Mouse (Mus musculus) heart, embryonic 12.5 days (tissue): ENCODE measurements around the gene Spsb2. TPM values are rescaled to one million over a fixed set of nuclear protein-coding genes. Genes with fewer than 3 reads are reported as not detected.
"Not testable (repeated sequence)": the region's sequence is repeated elsewhere in the genome, so short reads cannot be mapped to it uniquely, and the experiment has no call there.

Experiments used
- ATAC-seq: fragments of 200-750 bp; cut with Nextera tagmentation; 2 replicates; pipeline ENCODE4 v1.8.0; 2017; ENCODE audit warnings: moderate TSS enrichment, moderate library complexity; ENCODE audit not compliant: insufficient number of reproducible peaks, low FRiP score
- H3K27ac ChIP-seq: fragments of 300-500 bp; sonication (generic); 2 replicates; pipeline ENCODE4 v1.5.1; 2016; ENCODE audit warnings: mild to moderate bottlenecking, moderate library complexity; ENCODE audit not compliant: poor library complexity, severe bottlenecking
- H3K27me3 ChIP-seq: fragments of 300-500 bp; sonication (generic); replicated peaks from 2 replicates; pipeline ENCODE4 v1.6.1; 2016; ENCODE audit warnings: mild to moderate bottlenecking, moderate library complexity
- H3K36me3 ChIP-seq: fragments of 300-500 bp; sonication (generic); 2 replicates; pipeline ENCODE4 v1.6.1; 2016; ENCODE audit warnings: mild to moderate bottlenecking, moderate library complexity
- H3K4me1 ChIP-seq: fragments of 300-500 bp; sonication (generic); replicated peaks from 2 replicates; pipeline ENCODE4 v1.6.1; 2016; ENCODE audit warnings: mild to moderate bottlenecking
- H3K4me2 ChIP-seq: fragments of 300-500 bp; sonication (generic); 2 replicates; pipeline ENCODE4 v1.6.1; 2016; ENCODE audit warnings: mild to moderate bottlenecking, moderate library complexity
- H3K4me3 ChIP-seq: fragments of 300-500 bp; sonication (generic); 2 replicates; pipeline ENCODE4 v1.5.1; 2016; ENCODE audit warnings: mild to moderate bottlenecking
- H3K9ac ChIP-seq: fragments of 300-500 bp; sonication (generic); 2 replicates; pipeline ENCODE4 v1.6.1; 2016; ENCODE audit warnings: mild to moderate bottlenecking, moderate library complexity
- H3K9me3 ChIP-seq: fragments of 300-500 bp; sonication (generic); replicated peaks from 2 replicates; pipeline ENCODE4 v1.6.1; 2016; ENCODE audit warnings: mild to moderate bottlenecking, moderate library complexity
- WGBS: fragments of 180-500 bp; shearing (Covaris S2); methylation state at CpG from one replicate; pipeline ENCODE4 v1.1.7; 2016; 5-methylcytosine and 5-hydroxymethylcytosine counted together
- polyA plus RNA-seq: library from polyadenylated mRNA; unstranded; fragments of >200 nt; fragmentation: Nextera tagmentation; extraction: Ambion mirVana; gene quantifications from 2 replicates; pipeline ENCODE4 v1.2.1, GENCODE M21; 2016

Gene Spsb2
- polyA plus RNA-seq, 1 experiment from 2014 or later = 8.7 TPM

DNA sequence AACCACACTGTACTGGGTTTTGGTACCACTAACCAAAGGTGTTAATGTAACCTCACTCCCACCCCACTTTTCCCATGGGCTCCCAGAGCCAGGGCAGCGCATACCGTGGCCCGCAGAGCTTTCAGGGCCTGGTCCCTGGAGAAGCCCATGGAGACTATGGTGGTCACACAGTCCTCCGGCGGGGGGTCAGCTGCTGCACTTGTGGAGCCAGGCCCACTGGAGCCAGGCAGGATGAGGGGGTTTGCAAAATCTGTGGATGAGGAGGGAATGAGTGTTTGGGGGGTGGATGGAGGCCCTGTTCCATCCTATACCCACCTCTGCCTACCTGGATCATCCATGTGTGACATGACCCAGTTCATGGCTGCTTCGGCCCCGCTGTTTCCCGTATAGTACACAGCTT, 9.1 kb downstream of the Spsb2 start:
- Histone ChIP-seq H3K4me3 (no peak overlapping the region), H3K36me3 (peaks cover 79% of the 10 kb centered on the region), H3K9me3 (no peaks in the 10 kb centered on the region), H3K27ac (no peak overlapping the region), H3K9ac (no peak overlapping the region), H3K27me3 (no peaks in the 10 kb centered on the region), H3K4me1 (peaks cover 18% of the 10 kb centered on the region), H3K4me2 (no peak overlapping the region)
- 95% methylated on average over 8 of the region's 8 CpGs for WGBS
- no peak for ATAC-seq

DNA sequence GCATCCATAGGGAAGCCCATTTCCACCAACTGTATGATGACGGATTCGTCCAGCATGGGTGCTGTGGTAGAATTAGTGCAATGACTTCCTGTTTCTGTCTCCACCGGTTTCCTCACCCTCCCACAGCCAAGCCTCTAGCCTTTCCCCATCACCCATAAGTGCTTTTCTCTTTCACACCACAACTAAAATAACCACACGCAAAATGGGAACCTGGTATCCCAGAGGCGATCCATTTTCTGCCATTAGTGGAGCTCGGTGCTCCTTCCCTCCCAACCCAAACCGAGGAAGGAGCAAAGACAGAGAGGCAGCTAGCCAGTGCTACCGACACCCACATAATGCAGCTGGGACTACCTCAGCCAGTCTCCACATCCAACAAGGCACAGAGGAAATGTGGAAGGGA, 9.5 kb downstream of the Spsb2 start:
- Histone ChIP-seq H3K36me3 (peaks cover 81% of the 10 kb centered on the region), H3K4me2 (no peak overlapping the region), H3K9ac (no peak overlapping the region), H3K4me1 (peaks cover 14% of the 10 kb centered on the region), H3K9me3 (no peaks in the 10 kb centered on the region), H3K4me3 (no peak overlapping the region), H3K27me3 (no peaks in the 10 kb centered on the region), H3K27ac (no peak overlapping the region)
- no peak for ATAC-seq
- 85% methylated on average over 8 of the region's 8 CpGs for WGBS

DNA sequence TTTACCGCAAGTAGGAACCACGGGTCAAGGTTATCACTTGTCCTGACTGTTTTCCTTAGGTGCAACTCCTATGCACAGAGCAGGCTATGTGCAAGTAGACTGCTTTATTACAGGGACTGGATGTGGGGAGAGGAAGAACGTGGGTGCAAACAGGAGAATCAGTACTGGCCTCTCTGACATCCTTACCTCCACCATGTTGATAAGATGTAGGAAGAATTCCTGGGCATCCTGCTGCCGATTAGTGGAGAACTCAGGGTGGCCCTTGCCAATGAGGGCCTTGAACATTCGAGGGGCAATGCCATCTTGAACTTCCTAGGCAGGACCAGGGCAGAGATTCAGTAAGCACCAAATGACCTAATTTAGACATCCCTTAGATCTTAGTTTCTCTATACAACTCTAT, 12.4 kb downstream of the Spsb2 start:
- H3K4me2 ChIP-seq = no peak overlapping the region
- no peak for ATAC-seq
- WGBS = 86% methylated on average over 5 of the region's 5 CpGs

DNA sequence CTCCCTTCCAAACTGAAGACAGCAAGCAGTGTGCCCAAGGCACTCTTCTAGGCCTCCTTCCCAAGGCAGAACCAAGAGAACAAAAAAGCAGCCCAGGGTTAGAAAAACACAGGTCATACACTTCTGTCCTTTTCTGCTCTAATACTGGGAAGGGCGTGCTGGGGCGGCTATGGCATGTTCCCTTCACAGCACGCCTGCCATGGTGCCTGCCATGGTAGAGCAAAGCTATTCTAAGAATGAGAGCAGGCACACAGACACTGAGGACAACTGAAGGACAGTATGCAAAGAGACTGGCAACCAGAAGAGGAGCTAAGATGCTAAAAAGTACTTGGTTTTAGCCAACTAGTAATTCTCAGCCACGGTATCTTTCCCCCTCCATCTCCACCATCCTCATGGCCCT, 13.6 kb downstream of the Spsb2 start:
- 83% methylated on average over 4 of the region's 4 CpGs for WGBS
- H3K27ac ChIP-seq = no peak overlapping the region

More for the DNA sequence above, 12.4 kb downstream of the Spsb2 start:
- H3K36me3 ChIP-seq = peaks cover 100% of the 10 kb centered on the region
- H3K4me1 ChIP-seq = no peaks in the 10 kb centered on the region
- H3K9me3 ChIP-seq = no peaks in the 10 kb centered on the region
- H3K9ac ChIP-seq = no peak overlapping the region
- no peak overlapping the region for H3K4me3 ChIP-seq
- no peaks in the 10 kb centered on the region for H3K27me3 ChIP-seq
- H3K27ac ChIP-seq = no peak overlapping the region

DNA sequence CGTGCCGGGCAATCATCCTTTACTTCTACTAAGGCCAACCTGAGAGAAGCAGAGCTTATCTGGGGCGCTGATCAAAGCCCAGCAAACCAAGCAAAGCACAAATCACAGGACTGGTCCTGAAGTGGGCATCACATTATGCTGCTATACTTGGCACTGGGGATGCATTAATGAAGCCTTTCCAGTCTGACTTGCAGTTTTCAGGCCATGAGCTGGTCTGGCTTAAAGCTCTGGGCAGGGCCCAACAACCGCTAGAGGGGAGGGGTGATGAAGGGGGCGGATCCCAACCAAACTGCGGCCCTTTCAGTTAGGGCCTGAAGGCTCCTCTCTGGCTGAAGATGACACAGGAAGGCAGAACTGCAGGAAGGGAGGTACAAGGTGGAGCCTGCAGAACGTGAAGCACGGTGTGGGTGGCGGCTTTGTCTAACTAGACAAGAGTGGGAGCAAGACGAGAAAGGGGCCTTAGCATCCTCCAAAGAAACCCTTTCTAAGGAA, 19.7 kb downstream of the Spsb2 start:
- Histone ChIP-seq H3K36me3 (peaks cover 48% of the 10 kb centered on the region), H3K27me3 (no peaks in the 10 kb centered on the region)
- WGBS = 26% methylated on average over 10 of the region's 10 CpGs

More for the DNA sequence above, 13.6 kb downstream of the Spsb2 start:
- Histone ChIP-seq H3K9me3 (no peaks in the 10 kb centered on the region), H3K4me2 (no peak overlapping the region), H3K4me3 (no peak overlapping the region), H3K27me3 (no peaks in the 10 kb centered on the region), H3K4me1 (no peaks in the 10 kb centered on the region), H3K9ac (no peak overlapping the region), H3K36me3 (peaks cover 93% of the 10 kb centered on the region)
- ATAC-seq = no peak

DNA sequence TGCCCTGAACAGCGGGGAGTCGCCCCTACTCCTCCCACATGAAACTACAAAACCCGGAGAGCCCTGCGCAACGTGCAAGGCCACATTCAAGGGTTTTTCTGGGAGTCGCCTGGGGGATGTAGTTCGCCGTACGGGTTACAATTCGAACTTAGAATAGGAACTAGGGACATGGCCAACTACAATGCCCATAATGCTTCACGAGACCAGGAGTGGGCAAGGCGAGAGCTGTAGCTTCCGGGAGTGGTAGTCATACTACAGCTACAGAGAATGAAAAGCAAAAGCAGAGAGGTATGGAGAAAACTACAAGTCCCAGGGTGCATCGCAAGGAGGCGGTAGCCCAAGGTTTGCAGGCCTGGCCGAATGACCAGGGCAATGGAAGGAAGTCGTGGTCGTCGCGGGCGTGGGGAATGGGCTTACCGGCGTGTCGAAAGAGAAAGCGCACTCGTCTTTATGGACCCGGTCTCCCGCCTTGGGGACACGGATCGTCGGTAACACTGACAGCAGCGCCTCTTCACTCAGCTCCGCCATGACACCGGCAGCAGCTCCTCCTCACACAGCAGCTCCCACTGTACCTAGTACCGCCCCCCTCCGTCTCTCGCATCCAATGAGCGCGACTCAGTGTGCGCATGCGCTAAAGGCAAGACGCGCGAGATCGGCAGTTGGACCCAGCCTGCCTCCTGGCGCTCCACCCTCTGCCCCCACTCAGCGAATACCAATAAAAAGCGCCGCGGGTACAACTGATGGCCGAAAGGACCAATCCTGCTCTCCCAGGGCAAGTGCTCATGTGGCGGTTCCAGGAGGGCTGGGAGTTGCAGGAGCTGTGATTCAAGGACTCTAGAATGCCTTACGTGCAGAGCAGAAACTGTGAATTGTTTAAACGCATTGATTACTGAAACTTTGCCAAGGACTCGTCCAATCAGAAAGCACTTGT, 20.7 kb downstream of the Spsb2 start, which contains the start of the genes Usp5 and Cdca3:
TSS of gene Usp5 (minus strand) at position 617 of the 931 bp plus-strand sequence.
TSS of gene Cdca3 (plus strand) at position 680 of the 931 bp plus-strand sequence.
- H3K27me3 ChIP-seq = no peaks in the 10 kb centered on the region
- H3K27ac ChIP-seq = peak within 1 kb of the TSS; percentile 85
- H3K9me3 ChIP-seq = no peaks in the 10 kb centered on the region
- peaks cover 47% of the 10 kb centered on the region for H3K36me3 ChIP-seq
- peak within 1 kb of the TSS; percentile 68 for H3K4me3 ChIP-seq
- peaks cover 19% of the 10 kb centered on the region for H3K4me1 ChIP-seq
- H3K9ac ChIP-seq = peak within 1 kb of the TSS; percentile 79
- peak; percentile 96 for ATAC-seq
- under 1% methylated on average over 55 of the region's 55 CpGs for WGBS
- peak within 1 kb of the TSS; percentile 94 for H3K4me2 ChIP-seq

More for the DNA sequence above, 19.7 kb downstream of the Spsb2 start:
- H3K4me2 ChIP-seq = peak overlapping the region; percentile 94
- H3K4me3 ChIP-seq = peak overlapping the region; percentile 68
- H3K27ac ChIP-seq = 0 out of 2 replicates have a peak overlapping the region, but pooled peaks have one; percentile 19
- H3K9me3 ChIP-seq = no peaks in the 10 kb centered on the region
- H3K4me1 ChIP-seq = peaks cover 19% of the 10 kb centered on the region
- H3K9ac ChIP-seq = peak overlapping the region; percentile 79
- ATAC-seq = no peak

DNA sequence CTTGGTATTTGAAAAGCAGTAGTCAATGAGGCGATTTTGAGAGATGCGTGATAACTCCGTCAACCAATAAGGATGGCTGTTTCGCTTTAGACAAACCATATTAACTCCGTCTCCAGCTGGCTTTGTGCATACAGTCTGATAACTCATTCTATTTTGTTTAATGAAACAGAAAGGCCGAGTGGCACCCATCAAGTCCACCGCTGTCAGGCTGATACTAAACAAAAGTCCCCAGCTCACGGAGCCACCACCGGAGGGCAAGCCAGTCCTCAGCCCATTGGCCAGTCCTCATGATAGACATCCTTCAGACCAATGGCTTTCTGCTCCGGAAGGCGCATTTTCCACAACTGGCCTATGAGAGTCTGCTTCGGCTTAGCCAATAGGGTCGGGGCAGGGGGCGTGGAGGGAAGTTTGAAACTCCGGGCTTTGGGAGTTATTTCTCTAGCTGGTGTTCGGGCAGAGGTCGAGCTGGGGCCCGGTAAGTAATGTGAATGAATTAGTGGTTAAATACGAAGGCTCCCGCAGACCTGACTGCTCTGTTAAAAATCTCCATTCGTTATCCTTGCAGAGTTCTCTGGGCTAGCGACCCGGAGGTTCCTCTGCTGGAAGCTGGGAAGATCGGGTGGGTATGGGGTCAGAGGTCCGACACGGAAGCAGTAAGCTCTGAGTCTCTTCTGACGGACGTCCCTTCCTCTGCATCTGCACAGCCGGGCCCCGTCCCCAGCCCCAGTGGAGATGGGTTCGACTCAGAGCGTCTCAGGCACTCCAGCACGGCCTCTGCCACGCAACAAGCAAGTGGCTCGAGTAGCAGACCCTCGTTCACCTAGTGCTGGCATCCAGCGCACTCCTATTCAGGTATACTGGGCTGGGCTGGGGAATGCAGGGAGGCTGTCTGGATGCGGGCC, 21.6 kb downstream of the Spsb2 start:
- ATAC-seq = peak; percentile 89
- peak overlapping the region; percentile 68 for H3K4me3 ChIP-seq
- peak overlapping the region; percentile 81 for H3K4me2 ChIP-seq
- no peaks in the 10 kb centered on the region for H3K9me3 ChIP-seq
- WGBS = under 1% methylated on average over 38 of the region's 38 CpGs
- peaks cover 19% of the 10 kb centered on the region for H3K4me1 ChIP-seq
- H3K9ac ChIP-seq = peak overlapping the region; percentile 78
- H3K36me3 ChIP-seq = peaks cover 45% of the 10 kb centered on the region
- H3K27ac ChIP-seq = peak overlapping the region; percentile 85
- no peaks in the 10 kb centered on the region for H3K27me3 ChIP-seq

DNA sequence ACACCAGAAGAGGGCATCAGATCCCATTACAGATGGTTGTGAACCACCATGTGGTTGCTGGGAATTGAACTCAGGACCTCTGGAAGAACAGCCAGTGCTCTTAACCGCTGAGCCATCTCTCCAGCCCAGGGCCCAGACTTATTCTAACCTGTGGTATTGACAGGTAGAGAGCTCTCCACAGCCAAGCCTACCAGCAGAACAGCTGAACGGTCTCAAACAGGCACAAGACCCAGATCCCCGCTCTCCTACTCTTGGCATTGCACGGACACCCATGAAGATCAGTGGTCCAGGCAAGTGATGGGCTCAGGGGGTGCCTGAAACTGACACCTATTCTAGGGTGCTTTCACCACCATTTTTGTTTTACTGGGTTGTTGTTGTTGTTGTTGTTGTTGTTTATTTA, 22.7 kb downstream of the Spsb2 start:
- peak overlapping the region; percentile 10 for H3K4me3 ChIP-seq
- H3K27me3 ChIP-seq, H3K9me3 ChIP-seq, ATAC-seq, H3K9ac ChIP-seq, H3K27ac ChIP-seq: not testable (repeated sequence)
- H3K4me1 ChIP-seq = peaks cover 29% of the 10 kb centered on the region
- H3K4me2 ChIP-seq = peak overlapping the region; percentile 81
- 97% methylated on average over 4 of the region's 4 CpGs for WGBS
- H3K36me3 ChIP-seq = peaks cover 34% of the 10 kb centered on the region

DNA sequence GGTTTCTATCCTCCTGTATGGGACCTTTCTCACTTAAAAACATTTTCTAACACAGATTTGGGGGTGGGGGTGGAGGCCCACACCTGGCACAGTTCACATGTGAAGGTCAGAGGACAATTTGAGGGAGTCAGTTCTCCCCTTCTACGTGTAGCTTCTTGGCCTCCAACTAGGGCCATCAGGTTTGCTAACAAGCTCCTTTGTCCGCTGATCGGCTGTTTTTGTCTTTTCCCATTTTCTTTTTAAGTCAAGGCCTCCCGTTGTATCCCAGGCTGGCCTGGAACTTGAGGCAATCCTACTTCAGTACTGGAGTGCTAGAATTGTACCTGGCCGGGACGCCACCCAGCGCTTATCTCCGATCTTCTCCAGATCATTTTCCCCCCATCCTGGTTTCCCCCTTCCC, 23.2 kb downstream of the Spsb2 start:
- H3K4me2 ChIP-seq = no peak overlapping the region
- 96% methylated on average over 8 of the region's 8 CpGs for WGBS
- H3K4me3 ChIP-seq = no peak overlapping the region

DNA sequence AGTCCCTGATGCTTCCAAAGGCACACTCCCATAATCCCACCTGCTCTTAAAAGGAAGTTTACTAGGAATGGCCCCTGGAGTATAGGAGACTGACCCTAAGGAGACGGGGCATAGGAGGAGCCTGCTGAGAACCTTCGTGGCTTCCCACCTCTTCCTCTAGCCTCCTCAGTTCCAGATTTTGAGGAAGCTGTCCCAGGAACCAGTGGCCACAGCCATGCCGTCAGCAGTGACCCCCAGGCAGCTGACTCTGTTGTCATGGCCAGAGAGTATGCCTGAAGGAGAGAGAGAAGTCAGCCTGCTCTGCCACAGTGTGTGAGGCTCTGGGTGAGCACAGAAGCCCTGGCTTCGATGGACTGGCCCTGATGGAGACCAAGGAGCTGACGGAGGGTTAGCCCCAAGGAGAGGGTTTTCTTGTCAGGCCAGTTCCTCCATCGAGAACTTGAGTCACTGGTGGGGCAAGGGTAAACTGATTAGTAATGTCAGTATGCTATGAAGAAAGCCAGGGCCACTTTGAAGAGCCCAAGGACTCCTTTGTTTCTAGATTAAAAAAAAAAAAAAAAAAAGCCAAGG, 26.1 kb downstream of the Spsb2 start:
- peaks cover 31% of the 10 kb centered on the region for H3K4me1 ChIP-seq
- WGBS = 82% methylated on average over 6 of the region's 6 CpGs
- no peak overlapping the region for H3K27ac ChIP-seq
- H3K9me3 ChIP-seq = no peaks in the 10 kb centered on the region
- H3K4me3 ChIP-seq = no peak overlapping the region
- no peak overlapping the region for H3K9ac ChIP-seq
- no peak overlapping the region for H3K4me2 ChIP-seq
- ATAC-seq = no peak
- no peaks in the 10 kb centered on the region for H3K27me3 ChIP-seq
- peaks cover 33% of the 10 kb centered on the region for H3K36me3 ChIP-seq

More for the DNA sequence above, 23.2 kb downstream of the Spsb2 start:
- no peak for ATAC-seq
- no peak overlapping the region for H3K9ac ChIP-seq
- H3K27me3 ChIP-seq = no peaks in the 10 kb centered on the region
- H3K9me3 ChIP-seq = no peaks in the 10 kb centered on the region
- H3K36me3 ChIP-seq = peaks cover 33% of the 10 kb centered on the region
- H3K27ac ChIP-seq = no peak overlapping the region
- peaks cover 33% of the 10 kb centered on the region for H3K4me1 ChIP-seq
